Mouse (Mus musculus): ENCODE results near the gene Hpca. TPM values are rescaled to one million over a fixed set of nuclear protein-coding genes. Genes with fewer than 3 reads are reported as not detected.

Gene Hpca
- polyA plus RNA-seq, 1 experiment from 2014 or later = 0.47 TPM

DNA sequence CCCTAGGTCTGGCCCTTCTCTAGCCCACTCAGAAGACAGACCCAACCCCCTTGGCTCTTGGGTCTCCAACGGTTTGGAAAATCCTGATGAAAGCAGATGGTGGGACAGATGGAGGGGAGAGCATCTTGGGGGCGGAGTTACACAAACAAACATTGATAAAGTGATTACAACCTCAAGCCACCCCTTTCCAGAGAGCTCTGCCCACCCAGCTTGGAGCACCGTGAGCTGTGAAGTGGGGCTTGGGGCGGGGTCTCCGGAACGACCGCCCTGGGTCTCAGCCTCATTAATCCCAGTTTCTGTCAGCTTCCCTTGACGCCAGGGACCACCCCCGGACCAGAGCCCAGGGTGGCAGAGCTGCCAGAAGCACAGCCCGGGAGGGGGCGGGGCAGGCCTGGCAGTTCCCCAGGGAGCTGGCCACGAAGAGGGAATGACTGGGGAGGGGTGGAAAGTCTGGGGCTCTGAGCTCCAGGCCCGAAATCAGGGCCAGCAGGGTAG, 2.9 kb upstream of the Hpca start:
- H3K4me1 ChIP-seq (ENCODE audit: control insufficient read depth in 2 of 2, insufficient read depth in 2 of 2, low read length in 2 of 2) = peaks cover 9 to 12% of the 10 kb centered on the region in 2 experiments
- no peaks in the 10 kb centered on the region for H3K36me3 ChIP-seq (ENCODE audit: control insufficient read depth, insufficient read depth, low read length)
- no peaks in the 10 kb centered on the region for H3K9me3 ChIP-seq (ENCODE audit: control insufficient read depth, low read length)
- no peak overlapping the region for H3K4me2 ChIP-seq (ENCODE audit: low read length)
- H3K27me3 ChIP-seq (ENCODE audit: control insufficient read depth, insufficient read depth, low read length) = peaks cover 68% of the 10 kb centered on the region
- 3% methylated on average over 13 of the region's 13 CpGs for WGBS
- no peak overlapping the region for H3K27ac ChIP-seq (replicated peaks in 1 of 2; ENCODE audit: control insufficient read depth in 1 of 2, insufficient read depth in 1 of 2, low read depth in 2 of 2, low read length in 2 of 2)
- H3K9ac ChIP-seq (ENCODE audit: low read length) = no peak overlapping the region
- H3K4me3 ChIP-seq (ENCODE audit: control insufficient read depth in 1 of 2, insufficient read depth in 1 of 2, low read depth in 1 of 2, low read length in 2 of 2) = no peak overlapping the region
- no peak for ATAC-seq (ENCODE audit: insufficient number of reproducible peaks, insufficient read depth, low FRiP score, low read depth)

DNA sequence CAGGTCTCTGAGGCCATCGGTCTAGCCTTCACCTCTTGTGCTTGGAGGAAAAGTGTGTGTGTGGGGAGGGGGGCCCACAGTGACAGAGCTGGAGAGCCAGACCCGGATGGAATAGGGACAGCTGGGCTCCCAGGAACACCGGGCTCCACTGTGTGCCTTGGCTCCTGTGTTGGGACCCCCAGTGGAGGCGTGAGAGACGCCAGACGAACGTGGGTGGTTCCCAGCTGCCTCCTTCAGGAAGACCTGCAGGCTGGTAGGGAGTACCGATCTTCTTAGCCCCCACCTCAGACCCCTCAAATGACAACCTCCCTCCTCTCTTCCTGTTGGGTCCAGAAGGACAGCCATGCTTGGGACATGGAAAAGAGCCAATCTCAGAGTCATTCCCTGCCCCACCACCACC, 883 bp upstream of the Hpca start:
- H3K4me1 ChIP-seq (ENCODE audit: control insufficient read depth in 2 of 2, insufficient read depth in 2 of 2, low read length in 2 of 2) = peaks cover 9 to 12% of the 10 kb centered on the region in 2 experiments

GRCm38 (mm10) chr4:129122107-129122506, 271 bp upstream of the Hpca start:
- Histone ChIP-seq H3K27ac (replicated peaks in 1 of 2; ENCODE audit: control insufficient read depth in 1 of 2, insufficient read depth in 1 of 2, low read depth in 2 of 2, low read length in 2 of 2) (no peak overlapping the region), H3K36me3 (ENCODE audit: control insufficient read depth, insufficient read depth, low read length) (no peaks in the 10 kb centered on the region), H3K4me3 (ENCODE audit: control insufficient read depth in 1 of 2, insufficient read depth in 1 of 2, low read depth in 1 of 2, low read length in 2 of 2) (no peak overlapping the region), H3K9ac (ENCODE audit: low read length) (no peak overlapping the region), H3K4me2 (ENCODE audit: low read length) (no peak overlapping the region), H3K4me1 (ENCODE audit: control insufficient read depth in 2 of 2, insufficient read depth in 2 of 2, low read length in 2 of 2) (peaks cover 9 to 12% of the 10 kb centered on the region in 2 experiments), H3K27me3 (ENCODE audit: control insufficient read depth, insufficient read depth, low read length) (peaks cover 77% of the 10 kb centered on the region), H3K9me3 (ENCODE audit: control insufficient read depth, low read length) (no peaks in the 10 kb centered on the region)
- 31% methylated on average over 9 of the region's 9 CpGs for WGBS
- ATAC-seq (ENCODE audit: insufficient number of reproducible peaks, insufficient read depth, low FRiP score, low read depth) = no peak

More for the DNA sequence above, 883 bp upstream of the Hpca start:
- no peak overlapping the region for H3K27ac ChIP-seq (replicated peaks in 1 of 2; ENCODE audit: control insufficient read depth in 1 of 2, insufficient read depth in 1 of 2, low read depth in 2 of 2, low read length in 2 of 2)
- H3K9me3 ChIP-seq (ENCODE audit: control insufficient read depth, low read length) = no peaks in the 10 kb centered on the region
- H3K4me2 ChIP-seq (ENCODE audit: low read length) = no peak overlapping the region
- no peak overlapping the region for H3K4me3 ChIP-seq (ENCODE audit: control insufficient read depth in 1 of 2, insufficient read depth in 1 of 2, low read depth in 1 of 2, low read length in 2 of 2)
- WGBS = 9% methylated on average over 8 of the region's 8 CpGs
- no peak for ATAC-seq (ENCODE audit: insufficient number of reproducible peaks, insufficient read depth, low FRiP score, low read depth)
- H3K9ac ChIP-seq (ENCODE audit: low read length) = no peak overlapping the region
- H3K27me3 ChIP-seq (ENCODE audit: control insufficient read depth, insufficient read depth, low read length) = peaks cover 77% of the 10 kb centered on the region
- no peaks in the 10 kb centered on the region for H3K36me3 ChIP-seq (ENCODE audit: control insufficient read depth, insufficient read depth, low read length)

GRCm38 (mm10) chr4:129120520-129121445, 1.1 kb downstream of the Hpca start:
- Histone ChIP-seq H3K4me2 (ENCODE audit: low read length) (peak overlapping the region; percentile 73), H3K9ac (ENCODE audit: low read length) (no peak overlapping the region), H3K9me3 (ENCODE audit: control insufficient read depth, low read length) (no peaks in the 10 kb centered on the region), H3K27ac (replicated peaks in 1 of 2; ENCODE audit: control insufficient read depth in 1 of 2, insufficient read depth in 1 of 2, low read depth in 2 of 2, low read length in 2 of 2) (no peak overlapping the region), H3K27me3 (ENCODE audit: control insufficient read depth, insufficient read depth, low read length) (peaks cover 77% of the 10 kb centered on the region), H3K4me1 (ENCODE audit: control insufficient read depth in 2 of 2, insufficient read depth in 2 of 2, low read length in 2 of 2) (peaks cover 7 to 9% of the 10 kb centered on the region in 2 experiments), H3K36me3 (ENCODE audit: control insufficient read depth, insufficient read depth, low read length) (no peaks in the 10 kb centered on the region), H3K4me3 (ENCODE audit: control insufficient read depth in 1 of 2, insufficient read depth in 1 of 2, low read depth in 1 of 2, low read length in 2 of 2) (peak overlapping the region; percentile 30 to 35; a peak in 3 of 4 replicates)
- ATAC-seq (ENCODE audit: insufficient number of reproducible peaks, insufficient read depth, low FRiP score, low read depth) = 0 out of 2 replicates have a peak, but pooled peaks have one; percentile 28
- under 1% methylated on average over 56 of the region's 59 CpGs for WGBS

DNA sequence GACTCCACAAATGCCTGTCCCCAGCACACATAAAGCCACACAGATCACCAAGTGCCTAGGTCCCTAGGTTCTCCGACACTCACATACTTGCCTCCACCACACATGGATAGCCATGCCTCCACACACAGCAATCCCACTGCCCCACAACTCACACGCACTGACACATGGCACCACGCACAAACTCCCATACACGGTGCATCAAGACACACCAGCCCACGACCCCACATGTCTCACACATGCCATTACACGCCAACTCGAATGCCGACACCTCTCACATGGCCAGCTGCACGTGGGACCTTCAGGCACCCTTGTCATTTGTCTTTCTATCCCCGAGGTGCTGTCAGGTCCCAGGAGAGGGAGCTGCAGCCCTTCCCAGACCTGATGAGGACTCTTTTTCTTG, 2.1 kb downstream of the Hpca start:
- Histone ChIP-seq H3K36me3 (ENCODE audit: control insufficient read depth, insufficient read depth, low read length) (no peaks in the 10 kb centered on the region), H3K9ac (ENCODE audit: low read length) (no peak overlapping the region), H3K9me3 (ENCODE audit: control insufficient read depth, low read length) (no peaks in the 10 kb centered on the region), H3K27ac (replicated peaks in 1 of 2; ENCODE audit: control insufficient read depth in 1 of 2, insufficient read depth in 1 of 2, low read depth in 2 of 2, low read length in 2 of 2) (no peak overlapping the region), H3K4me2 (ENCODE audit: low read length) (no peak overlapping the region), H3K27me3 (ENCODE audit: control insufficient read depth, insufficient read depth, low read length) (peaks cover 77% of the 10 kb centered on the region), H3K4me3 (ENCODE audit: control insufficient read depth in 1 of 2, insufficient read depth in 1 of 2, low read depth in 1 of 2, low read length in 2 of 2) (no peak overlapping the region), H3K4me1 (ENCODE audit: control insufficient read depth in 2 of 2, insufficient read depth in 2 of 2, low read length in 2 of 2) (peaks cover 2 to 5% of the 10 kb centered on the region in 2 experiments; a peak in 3 of 4 replicates)
- ATAC-seq (ENCODE audit: insufficient number of reproducible peaks, insufficient read depth, low FRiP score, low read depth) = no peak
- WGBS = 63% methylated on average over 10 of the region's 10 CpGs

DNA sequence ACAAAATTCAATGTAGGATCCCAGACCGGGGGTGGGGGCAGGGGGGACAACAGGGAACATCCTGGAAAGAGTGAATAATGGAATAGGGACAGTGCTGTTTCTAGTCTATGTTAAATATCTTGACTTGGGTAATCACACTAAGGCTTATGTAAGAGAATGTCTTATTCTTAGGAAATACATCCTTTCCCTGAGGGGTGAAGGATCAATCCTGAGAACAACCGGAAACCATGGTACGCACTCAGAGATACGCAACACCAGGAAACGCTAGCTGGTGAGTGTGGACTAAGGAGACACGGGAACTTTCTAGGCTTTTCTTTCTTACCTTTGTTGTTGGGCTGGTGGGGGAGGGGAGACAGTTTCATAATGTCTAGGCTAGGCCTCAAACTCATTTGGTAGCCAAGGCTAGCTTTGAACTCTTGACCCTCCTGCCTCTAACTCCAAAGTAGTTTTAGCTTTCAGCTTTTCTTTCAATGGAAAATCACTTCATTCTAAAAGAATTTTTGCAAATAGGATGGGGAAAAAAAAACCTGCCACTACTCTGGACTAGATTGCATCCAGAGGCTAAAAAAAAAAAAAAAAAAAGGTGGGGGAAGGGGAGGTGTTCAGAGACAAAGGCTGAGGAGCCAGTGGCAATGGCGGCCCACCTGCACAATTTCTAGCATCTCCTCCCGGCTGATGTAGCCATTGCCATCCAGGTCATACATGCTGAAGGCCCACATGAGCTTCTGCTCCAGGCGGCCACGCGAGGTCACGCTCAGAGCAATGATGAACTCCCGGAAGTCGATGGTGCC, 3.9 kb downstream of the Hpca start:
- Histone ChIP-seq H3K9me3 (ENCODE audit: control insufficient read depth, low read length) (no peaks in the 10 kb centered on the region), H3K4me1 (ENCODE audit: control insufficient read depth in 2 of 2, insufficient read depth in 2 of 2, low read length in 2 of 2) (peaks cover 0 to 4% of the 10 kb centered on the region in 2 experiments; a peak in 3 of 4 replicates), H3K27ac (replicated peaks in 1 of 2; ENCODE audit: control insufficient read depth in 1 of 2, insufficient read depth in 1 of 2, low read depth in 2 of 2, low read length in 2 of 2) (no peak overlapping the region), H3K36me3 (ENCODE audit: control insufficient read depth, insufficient read depth, low read length) (no peaks in the 10 kb centered on the region), H3K4me2 (ENCODE audit: low read length) (no peak overlapping the region), H3K9ac (ENCODE audit: low read length) (no peak overlapping the region), H3K27me3 (ENCODE audit: control insufficient read depth, insufficient read depth, low read length) (peaks cover 72% of the 10 kb centered on the region), H3K4me3 (ENCODE audit: control insufficient read depth in 1 of 2, insufficient read depth in 1 of 2, low read depth in 1 of 2, low read length in 2 of 2) (no peak overlapping the region)
- no peak for ATAC-seq (ENCODE audit: insufficient number of reproducible peaks, insufficient read depth, low FRiP score, low read depth)
- WGBS = 79% methylated on average over 14 of the region's 14 CpGs

- Histone ChIP-seq H3K36me3 (ENCODE audit: control insufficient read depth, insufficient read depth, low read length) (no peaks in the 10 kb centered on the region), H3K27ac (replicated peaks in 1 of 2; ENCODE audit: control insufficient read depth in 1 of 2, insufficient read depth in 1 of 2, low read depth in 2 of 2, low read length in 2 of 2) (no peak overlapping the region), H3K4me1 (ENCODE audit: control insufficient read depth in 2 of 2, insufficient read depth in 2 of 2, low read length in 2 of 2) (peaks cover 0 to 4% of the 10 kb centered on the region in 2 experiments; a peak in 3 of 4 replicates), H3K4me3 (ENCODE audit: control insufficient read depth in 1 of 2, insufficient read depth in 1 of 2, low read depth in 1 of 2, low read length in 2 of 2) (no peak overlapping the region), H3K9ac (ENCODE audit: low read length) (no peak overlapping the region), H3K27me3 (ENCODE audit: control insufficient read depth, insufficient read depth, low read length) (peaks cover 65% of the 10 kb centered on the region), H3K4me2 (ENCODE audit: low read length) (no peak overlapping the region), H3K9me3 (ENCODE audit: control insufficient read depth, low read length) (no peaks in the 10 kb centered on the region)
- WGBS = 88% methylated on average over 8 of the region's 8 CpGs
- ATAC-seq (ENCODE audit: insufficient number of reproducible peaks, insufficient read depth, low FRiP score, low read depth) = no peak
Measured at GRCm38 (mm10) chr4:129116703-129117102, 5.1 kb downstream of the Hpca start.

All from heart, embryonic 14.5 days (tissue).